Mouse (Mus musculus) testis, postnatal 10 days (tissue): ENCODE measurements at regions not wholly inside any gene's neighbourhood (a gene's known extent, or its start where the extent isn't known, plus 50 kb on each side); places are given as distances from the start of the nearest gene placed in this dataset.

ENCODE experiments used
- DNase-seq: peaks from one replicate; pipeline ENCODE4 v3.0.0; 2021; ENCODE audit warnings: low spot score

DNA sequence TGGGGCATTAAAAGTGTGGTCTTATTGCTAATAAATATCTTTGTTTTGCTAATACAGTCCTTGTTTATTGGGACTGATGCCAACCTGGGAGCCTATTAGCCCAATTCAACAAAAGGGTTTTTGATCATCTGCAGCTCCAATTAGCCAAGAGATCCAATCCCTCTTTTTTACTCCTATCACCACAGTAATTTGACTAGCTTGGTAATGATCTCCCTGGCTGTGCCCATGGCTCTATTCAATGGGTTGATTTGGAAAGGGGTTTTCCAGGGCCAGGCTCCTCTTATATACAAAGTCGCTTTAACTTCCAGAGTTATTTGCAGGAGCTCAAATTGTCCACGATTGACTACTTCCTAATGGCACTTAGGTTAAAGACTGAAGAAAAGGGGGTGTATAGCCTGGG lies 145.1 kb upstream of the Adra1b start:
- DNase-seq = no peak

DNA sequence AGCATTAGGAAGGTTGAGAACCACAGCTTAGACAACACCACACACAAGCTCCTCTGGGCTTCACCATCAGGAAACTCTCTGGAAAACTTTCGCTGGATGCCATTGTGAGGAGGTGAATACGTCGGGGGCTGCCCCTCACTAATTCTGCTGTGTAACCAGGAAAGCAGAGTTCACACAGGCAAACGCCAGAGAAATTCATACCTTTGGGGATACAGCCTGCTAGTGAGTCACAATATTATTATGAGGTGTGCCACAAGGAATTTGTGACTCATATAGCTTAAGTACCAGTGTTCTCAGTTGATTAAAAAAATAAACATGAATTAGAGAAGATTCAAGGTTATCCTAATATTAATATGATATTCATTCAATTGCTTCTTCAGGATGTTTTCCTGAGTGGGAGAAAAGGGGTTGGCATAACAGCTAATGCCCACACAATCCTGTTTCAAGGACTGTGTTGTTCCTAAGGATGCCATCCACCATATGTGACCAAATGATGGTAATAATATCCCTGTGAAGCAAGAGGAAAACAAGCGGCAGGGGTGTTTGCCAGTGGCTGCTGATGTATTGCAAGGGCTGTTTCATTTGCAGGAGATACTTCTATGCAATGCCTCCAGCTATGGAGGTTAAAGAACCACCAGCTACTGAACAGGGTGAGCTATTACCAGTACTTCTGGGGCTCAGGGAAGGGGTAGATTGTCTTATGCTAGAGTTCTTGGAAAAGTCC lies 148.4 kb upstream of the Adra1b start:
- DNase-seq = no peak

DNA sequence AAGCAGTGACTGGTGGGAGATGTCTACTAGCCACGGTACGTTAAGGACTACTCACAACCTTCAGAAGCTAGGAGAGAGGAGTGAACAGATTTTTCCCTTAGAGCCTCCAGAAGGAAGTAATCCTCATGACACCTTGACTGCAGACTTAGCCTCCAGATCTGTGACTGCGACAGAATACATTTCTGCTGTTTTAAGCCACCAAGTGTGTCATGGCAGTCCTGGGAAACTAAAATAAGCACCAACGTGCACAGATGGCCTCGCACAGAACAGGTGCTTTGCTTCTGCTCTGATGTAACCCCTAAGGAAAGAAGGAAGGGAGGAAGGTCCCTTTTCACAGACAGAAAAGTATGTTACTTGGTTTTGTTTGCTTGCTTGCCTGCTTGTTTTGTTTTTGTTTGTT lies 151.5 kb upstream of the Adra1b start:
- no peak for DNase-seq

DNA sequence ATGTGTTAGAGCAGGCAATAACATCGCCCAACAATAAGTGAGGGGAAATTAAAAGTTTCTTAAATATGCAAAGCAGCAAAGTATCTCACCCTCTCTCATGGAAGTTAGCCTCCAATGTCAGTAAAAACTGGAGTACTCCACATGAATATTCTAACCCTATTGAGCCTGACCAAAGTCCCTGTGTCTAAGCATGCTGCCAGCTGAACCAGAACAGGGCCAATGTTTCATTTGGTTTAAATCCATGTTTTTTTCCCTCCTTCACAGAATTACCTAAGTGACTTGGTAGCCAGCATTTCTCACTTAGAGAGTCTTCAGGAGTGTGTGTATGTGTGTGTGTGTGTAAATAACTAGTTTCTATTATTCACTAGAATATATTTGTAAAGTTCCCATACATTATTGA lies 161.4 kb upstream of the Adra1b start:
- no peak for DNase-seq

DNA sequence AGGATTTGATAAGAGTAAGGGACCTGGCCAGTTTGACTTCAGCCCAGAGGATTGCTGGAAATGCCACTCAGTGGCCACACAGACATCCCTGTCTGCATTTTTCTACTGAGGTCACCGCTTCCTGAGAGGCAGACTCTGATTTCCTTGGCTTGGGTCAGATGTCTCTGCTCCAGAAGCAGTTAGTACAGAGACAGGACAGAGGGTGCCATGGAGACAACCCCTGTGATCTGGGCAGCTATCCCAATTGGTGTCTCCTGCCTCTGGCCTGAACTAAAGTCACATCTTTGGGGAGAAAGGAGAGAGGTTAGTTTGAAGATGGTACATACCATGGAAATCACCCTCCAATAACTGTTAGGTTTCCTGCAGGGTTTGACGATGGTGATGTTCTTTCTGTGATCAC lies 165.2 kb upstream of the Adra1b start:
- no peak for DNase-seq

DNA sequence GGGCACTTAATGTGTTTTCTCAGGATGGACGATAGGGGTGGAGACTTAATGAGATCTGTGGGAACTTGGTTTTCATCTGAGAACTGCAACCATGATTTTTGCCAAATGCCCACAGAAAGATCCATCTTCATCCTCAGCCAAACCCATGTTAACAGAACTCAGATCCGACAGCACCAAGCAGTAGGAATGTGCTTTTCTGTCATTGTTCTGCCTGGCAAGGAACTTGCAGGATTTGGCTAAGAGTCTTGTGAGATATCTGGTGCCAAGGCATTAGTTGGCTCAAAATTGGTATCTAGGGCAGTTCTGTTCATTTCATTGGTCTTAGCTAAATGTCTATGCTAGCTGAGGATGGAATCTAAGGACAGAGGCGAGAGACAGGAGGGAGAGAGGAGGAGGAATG lies 182.7 kb upstream of the Adra1b start:
- DNase-seq = no peak

DNA sequence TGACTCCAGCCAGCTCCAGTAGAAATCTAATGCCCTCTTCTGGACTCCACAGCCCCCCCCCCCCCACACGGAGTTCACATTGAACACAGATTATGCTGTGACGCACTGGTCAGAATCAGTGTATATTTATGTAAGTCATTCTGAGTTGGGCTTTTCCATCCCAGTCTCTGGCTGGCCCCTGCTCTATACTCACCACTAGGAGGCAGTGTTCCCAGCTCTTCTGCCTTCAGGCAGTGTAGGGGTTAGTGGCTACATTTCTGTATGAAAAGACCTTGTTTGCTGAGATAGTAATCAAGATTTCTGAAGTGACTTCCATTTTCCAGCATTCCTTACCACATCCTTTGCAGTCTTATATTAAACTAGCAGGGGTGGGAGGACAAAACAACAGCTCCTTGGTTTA lies 185.9 kb upstream of the Adra1b start:
- DNase-seq = no peak

DNA sequence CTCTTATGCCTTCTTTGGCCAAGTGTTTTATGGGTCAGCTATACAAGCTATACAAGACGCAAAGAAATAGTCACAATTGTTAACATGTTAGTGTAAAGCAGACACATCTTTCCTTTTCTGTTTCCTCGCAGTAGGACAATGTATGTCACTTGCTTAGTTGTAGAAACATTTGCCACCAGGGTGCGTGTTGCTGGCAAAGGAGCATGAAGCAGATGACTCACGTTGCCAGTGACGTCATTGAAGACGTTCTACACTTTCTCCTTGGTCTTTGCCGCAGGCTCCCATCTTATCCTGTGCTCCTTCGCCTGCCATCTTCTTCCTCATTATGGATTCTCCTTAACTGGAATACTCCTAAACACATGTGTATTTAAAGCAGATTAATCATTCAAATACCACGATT lies 188.5 kb upstream of the Adra1b start:
- DNase-seq = no peak

DNA sequence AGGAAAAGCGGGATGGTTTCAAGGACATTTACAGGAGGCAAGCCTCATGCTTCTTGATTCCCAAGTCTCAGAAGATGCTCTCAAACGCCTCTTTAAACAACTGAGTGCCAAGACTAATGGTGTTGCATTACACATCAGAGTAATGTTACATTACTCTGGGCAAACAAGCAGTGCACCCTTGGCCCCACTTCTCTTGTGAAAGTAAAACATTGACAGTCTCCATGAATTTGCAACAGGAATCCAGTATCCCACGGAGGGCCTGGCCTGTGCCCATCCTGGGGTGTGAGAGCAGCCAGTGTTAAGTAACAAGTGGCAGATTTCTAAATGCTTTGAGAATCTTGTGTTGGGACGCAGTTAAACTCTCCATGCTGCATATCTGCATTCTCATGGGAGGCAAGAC lies 194.3 kb upstream of the Adra1b start:
- DNase-seq = no peak

DNA sequence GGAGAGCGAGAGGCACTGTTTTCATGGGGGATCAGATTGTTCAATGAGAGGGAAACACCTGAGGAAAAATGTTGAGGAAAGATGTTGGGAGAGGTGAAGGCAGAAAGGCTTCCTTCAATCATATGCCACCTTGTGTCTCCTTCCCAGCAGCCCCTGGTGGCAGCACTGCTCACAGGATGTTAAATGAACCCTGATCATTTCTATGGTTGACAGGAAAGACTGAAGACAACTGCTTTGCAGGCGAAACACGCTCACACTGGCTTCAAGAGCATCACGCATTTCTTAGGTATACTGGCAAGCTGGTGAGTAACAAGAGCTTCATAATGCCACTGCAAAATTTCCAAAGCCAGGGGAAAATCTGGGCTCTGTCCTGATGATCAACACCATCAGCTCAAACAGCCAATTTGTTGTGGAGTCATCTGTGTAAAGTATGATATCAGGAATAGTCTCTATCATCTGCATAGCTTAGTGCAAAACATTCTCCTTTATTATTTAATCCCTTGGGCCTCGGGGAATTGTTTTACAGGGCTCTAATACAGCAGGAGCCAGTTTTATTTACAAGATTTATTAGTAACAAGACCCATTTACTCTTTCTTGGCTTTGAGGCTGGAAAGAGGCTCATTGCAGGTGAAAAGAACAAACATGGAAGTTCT lies 202.3 kb upstream of the Adra1b start:
- DNase-seq = no peak

DNA sequence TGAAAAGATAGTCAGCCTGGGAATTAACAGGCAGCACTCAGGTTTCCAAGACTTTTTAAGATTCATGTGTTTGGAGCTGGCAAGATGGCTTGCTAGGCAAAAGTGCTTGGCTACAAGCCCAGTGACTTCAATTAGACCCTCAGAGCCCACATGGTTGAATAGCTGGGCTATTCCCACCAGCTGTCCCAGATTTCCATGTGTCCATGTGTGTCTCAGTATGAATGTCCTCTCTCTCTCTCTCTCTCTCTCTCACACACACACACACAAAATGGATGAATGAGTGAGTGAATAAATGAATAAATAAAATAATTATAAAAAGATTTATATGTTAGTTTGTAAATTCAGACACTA lies 202.8 kb upstream of the Adra1b start:
- DNase-seq = no peak

DNA sequence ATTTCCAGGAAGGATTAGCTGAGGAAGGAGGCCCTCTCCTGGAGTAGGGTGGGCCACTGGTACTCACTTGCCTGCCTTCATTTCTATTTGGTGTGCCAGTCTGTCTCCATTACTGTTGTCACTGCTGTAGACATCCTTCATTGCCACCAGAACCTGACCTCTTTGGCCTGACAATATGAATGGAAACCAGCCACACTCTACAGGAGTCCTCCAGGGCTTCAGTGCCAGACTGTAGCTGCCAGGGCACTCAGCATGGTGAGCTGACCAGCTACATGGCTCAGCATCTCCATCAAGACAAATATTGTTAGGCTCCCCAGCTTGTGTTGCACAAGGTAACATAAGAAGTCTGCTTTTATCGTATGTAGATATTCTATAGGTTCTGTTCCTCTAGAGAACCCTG lies 205.2 kb upstream of the Adra1b start:
- DNase-seq = no peak

DNA sequence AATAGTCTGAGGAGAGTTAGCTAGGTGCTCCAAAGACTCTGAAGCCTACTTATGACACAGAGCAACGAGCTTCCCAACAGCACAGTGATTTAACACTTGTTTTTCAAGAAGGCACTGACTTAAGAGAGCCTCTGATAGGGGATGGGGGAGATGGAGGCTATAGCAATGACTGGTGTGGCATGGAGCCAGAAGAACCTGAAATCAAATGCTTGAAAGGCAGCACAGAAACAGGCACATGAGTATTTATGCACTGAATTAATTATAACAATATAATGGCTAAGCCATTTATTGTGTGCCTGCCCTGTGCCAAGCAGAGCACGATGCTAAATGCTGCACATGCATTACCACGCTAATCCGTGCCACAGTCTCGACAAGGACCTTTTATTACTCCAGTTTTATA lies 210.5 kb upstream of the Adra1b start:
- no peak for DNase-seq

DNA sequence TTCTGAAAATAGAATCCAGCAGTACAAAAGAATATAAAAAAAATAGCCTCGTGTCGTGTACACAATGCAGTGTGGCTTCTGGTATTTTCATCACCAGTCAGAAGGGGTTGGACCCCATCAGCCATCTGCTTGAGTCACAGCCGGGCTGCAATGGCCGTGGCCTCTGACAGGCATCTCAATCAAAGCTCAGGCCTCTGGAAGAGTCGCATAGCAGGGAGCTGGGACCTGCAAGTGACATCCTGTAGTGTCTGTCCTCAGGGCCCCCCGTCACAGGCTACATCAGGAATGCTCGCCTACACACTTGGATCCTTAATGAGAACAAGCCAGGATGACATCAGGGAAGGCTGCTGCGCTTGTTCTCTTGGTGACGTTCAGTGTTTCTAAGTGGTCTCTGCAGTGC lies 226.1 kb upstream of the Adra1b start:
- DNase-seq = no peak

DNA sequence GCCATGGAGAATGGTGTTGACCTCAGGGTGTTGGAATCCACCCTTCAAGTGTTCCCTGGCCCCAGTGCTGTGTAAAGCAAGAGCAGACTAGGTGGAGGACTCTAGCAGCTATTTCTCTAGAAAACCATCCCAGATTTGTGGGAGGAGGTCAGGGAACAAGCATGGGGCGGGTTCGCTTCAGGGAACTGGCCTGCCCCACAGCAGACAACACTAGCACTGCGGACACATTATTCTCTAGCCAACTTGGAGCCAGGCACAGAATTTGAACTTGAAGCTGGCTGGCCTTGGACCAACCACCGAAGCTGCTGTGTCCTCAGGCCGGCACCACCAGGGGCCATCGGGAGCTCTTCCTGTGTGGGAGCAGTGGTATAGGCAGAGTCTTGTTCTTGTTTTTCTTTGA lies 227.5 kb upstream of the Adra1b start:
- no peak for DNase-seq

DNA sequence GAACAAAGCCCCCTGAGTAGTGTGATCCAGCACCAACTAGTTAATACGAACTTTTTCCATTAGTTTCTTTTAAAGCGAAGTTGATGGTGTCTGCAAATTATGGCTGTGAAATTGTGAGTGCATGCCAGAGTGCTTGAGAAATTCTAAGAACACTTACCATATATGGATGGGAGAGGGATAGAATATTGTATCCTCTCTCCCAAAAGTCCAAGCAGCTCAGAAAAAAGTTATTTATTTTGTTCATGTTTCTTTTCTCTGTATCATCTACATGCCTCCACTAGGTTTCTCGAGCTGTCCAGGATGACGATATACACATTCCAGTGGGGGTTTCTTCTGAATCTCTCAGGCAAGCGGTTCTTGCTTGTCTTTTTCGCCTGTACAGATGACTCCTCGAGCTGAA lies 232.2 kb upstream of the Adra1b start:
- no peak for DNase-seq

DNA sequence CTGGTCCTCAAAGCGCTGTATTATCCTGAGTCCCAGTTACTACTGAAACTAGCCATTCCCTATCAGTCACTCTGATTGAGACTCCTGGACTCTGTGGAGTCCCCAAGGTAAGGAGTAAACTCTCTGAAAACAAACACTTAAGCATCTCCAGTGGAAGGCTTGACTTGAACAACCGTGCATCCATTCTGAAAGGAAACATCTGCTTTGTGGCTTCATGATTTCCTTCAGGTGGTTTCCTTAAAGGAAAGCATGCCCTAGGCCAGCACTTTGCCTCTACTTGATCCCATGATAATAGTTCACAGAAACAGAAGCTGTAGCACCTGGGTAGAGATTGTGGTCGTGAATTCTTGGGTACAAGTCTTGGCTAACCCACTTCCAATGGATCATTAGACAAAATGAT lies 235.0 kb upstream of the Adra1b start:
- no peak for DNase-seq

DNA sequence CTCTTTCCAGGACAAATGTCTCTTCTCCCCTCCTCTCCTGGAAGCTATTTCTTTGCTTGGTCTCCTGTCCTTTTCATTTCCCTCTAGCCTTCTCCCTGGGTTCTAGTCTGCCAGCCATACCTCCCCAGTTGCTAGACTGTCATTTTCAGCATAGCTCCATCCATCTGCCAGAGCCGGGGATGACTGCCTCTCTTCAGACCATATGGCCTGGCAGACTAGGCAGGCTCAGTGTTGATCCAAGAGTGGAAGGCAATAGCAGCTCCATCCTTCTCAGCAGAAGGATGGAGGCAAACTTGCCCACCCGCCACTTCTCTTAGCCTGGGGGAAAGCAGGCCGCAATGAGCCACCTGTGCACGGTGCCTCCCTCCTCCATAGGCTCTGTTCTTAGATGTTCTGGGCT lies 242.0 kb upstream of the Adra1b start:
- DNase-seq = peak; percentile 26

DNA sequence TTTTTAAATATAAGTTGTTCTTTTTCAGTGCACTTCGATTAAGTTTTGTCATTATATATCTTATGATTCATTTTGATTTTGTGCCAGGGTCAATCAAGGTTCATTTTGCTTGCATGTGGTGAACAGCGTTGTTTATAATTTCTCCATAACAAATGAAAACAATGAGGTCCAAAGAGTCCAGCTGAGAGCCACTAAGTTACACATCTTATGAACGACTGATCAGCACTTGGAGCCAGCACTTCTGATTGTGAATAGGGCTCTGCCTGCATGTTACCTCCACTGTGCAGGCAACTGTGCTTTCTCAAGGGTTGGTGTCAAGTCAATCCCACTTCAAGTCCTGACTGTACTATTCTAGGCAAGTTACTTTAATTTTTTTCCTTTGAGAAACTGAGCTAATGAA lies 243.5 kb upstream of the Adra1b start:
- no peak for DNase-seq

DNA sequence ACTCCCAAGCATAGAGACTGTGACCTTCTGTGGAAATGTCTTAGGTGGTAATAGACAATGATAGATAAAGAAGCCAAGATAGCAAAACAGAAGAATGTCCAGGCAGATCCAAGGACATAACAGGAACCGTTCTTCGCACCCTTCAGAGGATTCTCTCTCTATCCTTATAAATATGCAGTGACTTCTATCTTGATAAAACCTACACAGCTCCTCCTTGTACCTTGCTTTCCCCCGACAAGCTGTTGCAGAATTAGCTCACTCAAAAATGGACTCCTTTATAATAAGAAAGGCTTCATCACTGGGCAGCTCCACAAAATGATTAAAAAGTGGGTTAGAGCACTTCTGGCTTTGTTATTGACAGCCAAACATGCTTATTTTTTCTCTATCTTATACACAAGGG lies 245.4 kb upstream of the Adra1b start:
- no peak for DNase-seq

DNA sequence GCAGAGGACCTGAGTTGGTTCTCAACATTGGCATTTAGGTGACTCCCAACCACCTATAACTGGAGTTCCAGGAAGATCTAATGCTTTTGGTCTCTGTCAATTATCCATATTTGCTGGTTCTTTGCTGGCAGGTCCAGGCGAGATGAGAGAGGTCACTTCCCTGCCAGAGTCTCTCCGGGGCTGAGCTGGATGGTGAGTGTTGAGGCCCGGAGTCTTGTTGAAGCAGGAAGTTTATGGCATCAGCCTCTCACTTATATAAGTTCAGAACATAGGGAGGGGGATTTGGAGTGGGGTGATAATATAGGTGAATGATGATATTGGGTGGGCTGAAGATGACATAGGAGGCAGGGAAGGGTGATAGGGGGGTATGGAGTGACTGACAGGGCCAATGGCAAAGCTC lies 246.3 kb upstream of the Il12b start:
- DNase-seq = no peak

DNA sequence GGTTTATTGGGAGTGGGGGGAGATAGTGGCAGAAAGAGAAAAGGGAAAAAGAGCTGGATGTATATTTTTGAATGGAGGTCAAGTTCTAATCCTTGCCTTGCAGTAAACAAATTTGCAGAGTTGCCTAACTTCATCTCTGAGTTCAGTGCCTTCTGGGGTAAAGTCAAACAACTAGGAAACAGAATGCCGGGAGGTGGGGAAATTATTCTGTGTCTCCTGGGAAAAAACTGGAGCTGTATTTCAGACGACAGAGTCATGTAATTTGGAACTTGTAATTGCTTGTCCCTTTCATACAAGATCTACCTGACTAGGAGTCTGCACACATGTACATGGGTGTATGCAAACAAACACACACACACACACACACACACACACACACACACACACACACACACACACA lies 244.3 kb upstream of the Il12b start:
- no peak for DNase-seq

DNA sequence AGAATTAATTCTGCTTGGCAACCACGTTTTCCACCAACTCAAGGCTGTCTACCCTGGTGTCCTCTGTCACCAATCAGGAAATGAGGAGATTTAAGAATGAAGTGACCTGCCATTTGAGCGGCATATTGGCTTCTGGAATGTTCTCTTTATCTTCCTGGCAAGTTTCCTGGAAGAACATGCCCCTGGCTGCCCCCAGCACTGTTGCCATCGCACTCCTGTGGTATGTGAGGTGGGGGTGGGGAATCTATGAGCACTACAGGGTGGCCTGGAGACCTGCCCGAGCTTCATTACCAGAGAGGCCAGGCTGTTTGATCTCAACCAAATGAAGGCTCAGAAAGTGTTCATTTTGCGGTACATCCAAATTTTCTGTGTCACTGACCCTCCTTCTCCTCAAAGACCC lies 243.8 kb upstream of the Il12b start:
- peak; percentile 49 for DNase-seq
